Mouse (Mus musculus): ENCODE results near the gene Hivep3. TPM values are rescaled to one million over a fixed set of nuclear protein-coding genes. Genes with fewer than 3 reads are reported as not detected.

Gene Hivep3
- total and polyA plus RNA-seq, 3 experiments = 14.4 to 32.3 (median 21.2) TPM

- H3K36me3 ChIP-seq (replicated peaks in 1 of 2; ENCODE audit: control insufficient read depth in 1 of 2, insufficient read depth in 1 of 2, low read length in 1 of 2) = no peaks in the 10 kb centered on the region
- no peak overlapping the region for H3K9ac ChIP-seq (ENCODE audit: insufficient read depth, low read depth)
- no peak for DNase-seq (ENCODE audit: extremely low read depth)
- dilution Hi-C loops (cut with MboI; ENCODE audit: extremely low pct_ligation_motif_present, extremely low pct_unique_long_range_greater_than_20kb, low sequenced_read_pairs) = no loop called here
- no peak overlapping the region for H3K27ac ChIP-seq (ENCODE audit: insufficient read depth, low read depth)
- H3K79me2 ChIP-seq (replicated peaks; ENCODE audit: control insufficient read depth, extremely low read depth, insufficient read depth, poor library complexity, severe bottlenecking) = no peaks in the 10 kb centered on the region
- H3K4me2 ChIP-seq (ENCODE audit: insufficient read depth, low read depth, poor library complexity, severe bottlenecking) = no peak overlapping the region
- H3K27me3 ChIP-seq (replicated peaks) = no peaks in the 10 kb centered on the region
- no peak overlapping the region for H3K4me3 ChIP-seq (replicated peaks in 1 of 3; ENCODE audit: low read depth in 2 of 3, low read length in 2 of 3, poor library complexity in 1 of 3)
- H3K4me1 ChIP-seq (ENCODE audit: control insufficient read depth in 1 of 2, insufficient read depth in 2 of 2) = peaks cover 29 to 50% of the 10 kb centered on the region in 2 experiments
- in situ Hi-C loops (cut with MboI; ENCODE audit: low pct_ligation_motif_present, low pct_unique_long_range_greater_than_20kb, low sequenced_read_pairs) = no loop called here
- peaks cover 6% of the 10 kb centered on the region for H3K9me3 ChIP-seq (replicated peaks; ENCODE audit: low read length)
- TF ChIP-seq MAZ (IDR thresholded peaks at IDR 0.05; ENCODE audit: low read depth, low read length) (no peak), ZNF384 (IDR thresholded peaks at IDR 0.05; ENCODE audit: low read depth, low read length) (no peak)
These were observed 217.5 kb downstream of the Hivep3 start for GRCm38 (mm10) chr4:119951081-119951480.

GRCm38 (mm10) chr4:119955008-119955407, 221.4 kb downstream of the Hivep3 start:
- no peaks in the 10 kb centered on the region for H3K79me2 ChIP-seq (replicated peaks; ENCODE audit: control insufficient read depth, extremely low read depth, insufficient read depth, poor library complexity, severe bottlenecking)
- H3K27ac ChIP-seq (ENCODE audit: insufficient read depth, low read depth) = no peak overlapping the region
- peaks cover 6% of the 10 kb centered on the region for H3K9me3 ChIP-seq (replicated peaks; ENCODE audit: low read length)
- dilution Hi-C loops (cut with MboI; ENCODE audit: extremely low pct_ligation_motif_present, extremely low pct_unique_long_range_greater_than_20kb, low sequenced_read_pairs) (no loop called here), in situ Hi-C loops (cut with MboI; ENCODE audit: low pct_ligation_motif_present, low pct_unique_long_range_greater_than_20kb, low sequenced_read_pairs) (loop anchor here (5.0 kb wide), 1 partner anchor 33 kb away; no protein-coding TSS in a partner anchor)
- H3K4me3 ChIP-seq (replicated peaks in 1 of 3; ENCODE audit: low read depth in 2 of 3, low read length in 2 of 3, poor library complexity in 1 of 3) = no peak overlapping the region
- no peak for DNase-seq (ENCODE audit: extremely low read depth)
- peaks cover 36 to 51% of the 10 kb centered on the region in 2 experiments for H3K4me1 ChIP-seq (ENCODE audit: control insufficient read depth in 1 of 2, insufficient read depth in 2 of 2)
- H3K4me2 ChIP-seq (ENCODE audit: insufficient read depth, low read depth, poor library complexity, severe bottlenecking) = no peak overlapping the region
- TF ChIP-seq CTCF (conservative IDR thresholded peaks at IDR 0.05 in 1 of 2, IDR thresholded peaks at IDR 0.05 in 1 of 2; ENCODE audit: low read depth in 2 of 2, low read length in 2 of 2) (no peak), RCOR1 (conservative IDR thresholded peaks at IDR 0.05; ENCODE audit: low read depth, low read length) (no peak), TBP (conservative IDR thresholded peaks at IDR 0.05; ENCODE audit: low read depth, low read length) (no peak), MXI1 (IDR thresholded peaks at IDR 0.05; ENCODE audit: low read depth, low read length) (no peak), TCF12 (IDR thresholded peaks at IDR 0.05; ENCODE audit: low read depth, low read length) (no peak), HCFC1 (IDR thresholded peaks at IDR 0.05; ENCODE audit: low read depth, low read length) (no peak), JUND (conservative IDR thresholded peaks at IDR 0.05; ENCODE audit: low read depth, low read length) (no peak), GABPA (IDR thresholded peaks at IDR 0.05; ENCODE audit: insufficient replicate concordance, low read depth, low read length) (no peak), MAX (IDR thresholded peaks at IDR 0.05; ENCODE audit: low read length) (no peak), POLR2A (IDR thresholded peaks at IDR 0.05; ENCODE audit: low read depth, low read length) (no peak), NRF1 (IDR thresholded peaks at IDR 0.05; ENCODE audit: low read depth, low read length) (no peak), ZNF384 (IDR thresholded peaks at IDR 0.05; ENCODE audit: low read depth, low read length) (no peak), NELFE (IDR thresholded peaks at IDR 0.05; ENCODE audit: low read depth, low read length) (no peak), SIN3A (IDR thresholded peaks at IDR 0.05; ENCODE audit: low read length) (no peak)
- no peak overlapping the region for H3K9ac ChIP-seq (ENCODE audit: insufficient read depth, low read depth)
- no peaks in the 10 kb centered on the region for H3K27me3 ChIP-seq (replicated peaks)
- H3K36me3 ChIP-seq (replicated peaks in 1 of 2; ENCODE audit: control insufficient read depth in 1 of 2, insufficient read depth in 1 of 2, low read length in 1 of 2) = no peaks in the 10 kb centered on the region

GRCm38 (mm10) chr4:119957970-119958369, 224.4 kb downstream of the Hivep3 start:
- Histone ChIP-seq H3K9ac (ENCODE audit: insufficient read depth, low read depth) (no peak overlapping the region), H3K79me2 (replicated peaks; ENCODE audit: control insufficient read depth, extremely low read depth, insufficient read depth, poor library complexity, severe bottlenecking) (no peaks in the 10 kb centered on the region), H3K27ac (ENCODE audit: insufficient read depth, low read depth) (no peak overlapping the region), H3K36me3 (replicated peaks in 1 of 2; ENCODE audit: control insufficient read depth in 1 of 2, insufficient read depth in 1 of 2, low read length in 1 of 2) (no peaks in the 10 kb centered on the region), H3K4me2 (ENCODE audit: insufficient read depth, low read depth, poor library complexity, severe bottlenecking) (no peak overlapping the region), H3K4me3 (replicated peaks in 1 of 3; ENCODE audit: low read depth in 2 of 3, low read length in 2 of 3, poor library complexity in 1 of 3) (no peak overlapping the region), H3K27me3 (replicated peaks) (no peaks in the 10 kb centered on the region), H3K9me3 (replicated peaks; ENCODE audit: low read length) (no peaks in the 10 kb centered on the region), H3K4me1 (ENCODE audit: control insufficient read depth in 1 of 2, insufficient read depth in 2 of 2) (peaks cover 62 to 74% of the 10 kb centered on the region in 2 experiments)
- in situ Hi-C loops (cut with MboI; ENCODE audit: low pct_ligation_motif_present, low pct_unique_long_range_greater_than_20kb, low sequenced_read_pairs) (loop anchor here (5.0 kb wide), 1 partner anchor 36 kb away; no protein-coding TSS in a partner anchor), dilution Hi-C loops (cut with MboI; ENCODE audit: extremely low pct_ligation_motif_present, extremely low pct_unique_long_range_greater_than_20kb, low sequenced_read_pairs) (no loop called here)
- TF ChIP-seq CHD1 (IDR thresholded peaks at IDR 0.05; ENCODE audit: low read depth, low read length) (no peak), TBP (conservative IDR thresholded peaks at IDR 0.05; ENCODE audit: low read depth, low read length) (no peak), USF1 (IDR thresholded peaks at IDR 0.05; ENCODE audit: low read depth, low read length) (no peak), CTCF (conservative IDR thresholded peaks at IDR 0.05 in 1 of 2, IDR thresholded peaks at IDR 0.05 in 1 of 2; ENCODE audit: low read depth in 2 of 2, low read length in 2 of 2) (no peak), RCOR1 (conservative IDR thresholded peaks at IDR 0.05; ENCODE audit: low read depth, low read length) (no peak), MAFK (IDR thresholded peaks at IDR 0.05; ENCODE audit: insufficient replicate concordance, low read length) (no peak), POLR2AphosphoS2 (IDR thresholded peaks at IDR 0.05; ENCODE audit: low read depth, low read length) (no peak), IRF4 (IDR thresholded peaks at IDR 0.05; ENCODE audit: low read depth, low read length) (no peak), NRF1 (IDR thresholded peaks at IDR 0.05; ENCODE audit: low read depth, low read length) (no peak), MAX (IDR thresholded peaks at IDR 0.05; ENCODE audit: low read length) (no peak), NELFE (IDR thresholded peaks at IDR 0.05; ENCODE audit: low read depth, low read length) (no peak), ZNF384 (IDR thresholded peaks at IDR 0.05; ENCODE audit: low read depth, low read length) (no peak)
- DNase-seq (ENCODE audit: extremely low read depth) = no peak
